Mouse (Mus musculus): ENCODE measurements at regions not wholly inside any gene's neighbourhood (a gene's known extent, or its start where the extent isn't known, plus 50 kb on each side); places are given as distances from the start of the nearest gene placed in this dataset.

GRCm38 (mm10) chr6:104916787-104917186, 424.2 kb downstream of the Cntn6 start:
- Histone ChIP-seq H3K27me3 (ENCODE audit: control insufficient read depth in 1 of 2, insufficient read depth in 2 of 2, low read length in 2 of 2) (no peaks in the 10 kb centered on the region), H3K4me1 (ENCODE audit: control insufficient read depth in 1 of 2, insufficient read depth in 2 of 2, low read length in 2 of 2) (no peaks in the 10 kb centered on the region), H3K9me3 (replicated peaks; ENCODE audit: insufficient read depth, low read length) (no peaks in the 10 kb centered on the region), H3K9ac (ENCODE audit: control insufficient read depth, low read depth, low read length, poor library complexity, severe bottlenecking) (no peak overlapping the region), H3K36me3 (ENCODE audit: control insufficient read depth in 1 of 2, insufficient read depth in 2 of 2, low read length in 2 of 2) (no peaks in the 10 kb centered on the region), H3K79me2 (ENCODE audit: control insufficient read depth, insufficient read depth, low read length, poor library complexity) (no peaks in the 10 kb centered on the region), H3K4me3 (ENCODE audit: control insufficient read depth in 1 of 2, insufficient read depth in 1 of 2, low read depth in 2 of 2, low read length in 2 of 2) (no peak overlapping the region), H3K27ac (ENCODE audit: control insufficient read depth, low read depth, low read length) (no peak overlapping the region)
- no peak for DNase-seq (ENCODE audit: low read depth, low spot score)
- TF ChIP-seq KAT2A (conservative IDR thresholded peaks at IDR 0.05; ENCODE audit: low read depth, low read length) (no peak), TBP (IDR thresholded peaks at IDR 0.05; ENCODE audit: low read depth, low read length) (no peak), BHLHE40 (IDR thresholded peaks at IDR 0.05; ENCODE audit: borderline replicate concordance, low read depth, low read length) (no peak), MYB (IDR thresholded peaks at IDR 0.05; ENCODE audit: low read depth, low read length) (no peak), ETS1 (IDR thresholded peaks at IDR 0.05; ENCODE audit: low read depth, low read length) (no peak), UBTF (IDR thresholded peaks at IDR 0.05; ENCODE audit: borderline replicate concordance, insufficient read depth, low read depth, low read length) (no peak), RAD21 (IDR thresholded peaks at IDR 0.05; ENCODE audit: low read depth, low read length) (no peak), CHD1 (IDR thresholded peaks at IDR 0.05; ENCODE audit: low read depth, low read length) (no peak), USF2 (IDR thresholded peaks at IDR 0.05; ENCODE audit: borderline replicate concordance in 1 of 2, insufficient read depth in 1 of 2, low read depth in 1 of 2, low read length in 2 of 2) (no peak), JUND (IDR thresholded peaks at IDR 0.05; ENCODE audit: low read depth, low read length) (no peak), ZNF384 (IDR thresholded peaks at IDR 0.05; ENCODE audit: low read depth, low read length) (no peak), NELFE (IDR thresholded peaks at IDR 0.05; ENCODE audit: low read depth, low read length) (no peak), POLR2A (IDR thresholded peaks at IDR 0.05; ENCODE audit: control insufficient read depth in 1 of 2, insufficient read depth in 1 of 2, low read depth in 1 of 2, low read length in 2 of 2, poor library complexity in 1 of 2) (no peak)

- no peaks in the 10 kb centered on the region for H3K79me2 ChIP-seq (ENCODE audit: control insufficient read depth, insufficient read depth, low read length, poor library complexity)
- no peak overlapping the region for H3K4me3 ChIP-seq (ENCODE audit: control insufficient read depth in 1 of 2, insufficient read depth in 1 of 2, low read depth in 2 of 2, low read length in 2 of 2)
- no peaks in the 10 kb centered on the region for H3K4me1 ChIP-seq (ENCODE audit: control insufficient read depth in 1 of 2, insufficient read depth in 2 of 2, low read length in 2 of 2)
- no peaks in the 10 kb centered on the region for H3K27me3 ChIP-seq (ENCODE audit: control insufficient read depth in 1 of 2, insufficient read depth in 2 of 2, low read length in 2 of 2)
- H3K36me3 ChIP-seq (ENCODE audit: control insufficient read depth in 1 of 2, insufficient read depth in 2 of 2, low read length in 2 of 2): no peaks in the 10 kb centered on the region
- H3K27ac ChIP-seq (ENCODE audit: control insufficient read depth, low read depth, low read length): no peak overlapping the region
- TF ChIP-seq CHD2 (IDR thresholded peaks at IDR 0.05; ENCODE audit: low read length) (no peak), ZKSCAN1 (IDR thresholded peaks at IDR 0.05; ENCODE audit: low read depth, low read length) (no peak), ETS1 (IDR thresholded peaks at IDR 0.05; ENCODE audit: low read depth, low read length) (no peak), RAD21 (IDR thresholded peaks at IDR 0.05; ENCODE audit: low read depth, low read length) (no peak), CTCF (IDR thresholded peaks at IDR 0.05 in 2 of 3, conservative IDR thresholded peaks at IDR 0.05 in 1 of 3; ENCODE audit: control insufficient read depth in 1 of 3, insufficient read depth in 1 of 3, low read depth in 2 of 3, low read length in 3 of 3, poor library complexity in 1 of 3, severe bottlenecking in 1 of 3) (no peak), MYB (IDR thresholded peaks at IDR 0.05; ENCODE audit: low read depth, low read length) (no peak), BHLHE40 (IDR thresholded peaks at IDR 0.05; ENCODE audit: borderline replicate concordance, low read depth, low read length) (no peak), POLR2A (IDR thresholded peaks at IDR 0.05; ENCODE audit: control insufficient read depth in 1 of 2, insufficient read depth in 1 of 2, low read depth in 1 of 2, low read length in 2 of 2, poor library complexity in 1 of 2) (no peak), NELFE (IDR thresholded peaks at IDR 0.05; ENCODE audit: low read depth, low read length) (no peak), ZMIZ1 (IDR thresholded peaks at IDR 0.05; ENCODE audit: low read depth, low read length) (no peak), HCFC1 (IDR thresholded peaks at IDR 0.05; ENCODE audit: low read depth, low read length) (no peak), EP300 (IDR thresholded peaks at IDR 0.05; ENCODE audit: low read depth in 1 of 2, low read length in 2 of 2) (no peak), KAT2A (conservative IDR thresholded peaks at IDR 0.05; ENCODE audit: low read depth, low read length) (no peak), MAX (IDR thresholded peaks at IDR 0.05; ENCODE audit: low read length) (no peak)
- no peak for DNase-seq (ENCODE audit: low read depth, low spot score)
- H3K9ac ChIP-seq (ENCODE audit: control insufficient read depth, low read depth, low read length, poor library complexity, severe bottlenecking): no peak overlapping the region
- H3K9me3 ChIP-seq (replicated peaks; ENCODE audit: insufficient read depth, low read length): no peaks in the 10 kb centered on the region
Measured at GRCm38 (mm10) chr6:104922577-104922976, 430.0 kb downstream of the Cntn6 start.
